Mouse (Mus musculus): ENCODE measurements around the gene Olfr555.
"Not testable (repeated sequence)": the region's sequence is repeated elsewhere in the genome, so short reads cannot be mapped to it uniquely, and the experiment has no call there.

Olfr555 gene

DNA sequence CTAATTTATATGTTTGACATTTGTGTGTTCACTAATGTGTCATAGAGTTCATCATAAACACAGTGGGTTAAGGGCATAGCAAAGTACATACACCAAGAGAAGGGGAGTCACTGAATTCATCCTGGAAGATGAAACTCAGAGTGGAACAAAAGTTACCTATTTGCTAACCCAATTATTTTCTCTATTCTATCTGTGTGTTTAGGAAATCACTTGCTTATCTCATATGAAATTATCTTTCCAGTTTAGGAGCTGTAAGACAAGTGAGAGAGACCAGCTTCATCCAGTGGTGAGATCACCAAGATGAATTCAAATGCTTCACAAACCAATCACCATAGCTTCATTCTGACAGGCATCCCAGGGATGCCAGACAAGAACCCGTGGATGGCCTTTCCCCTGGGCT, at the start of gene Olfr555:
Olfr555 (plus strand) TSS at position 301 of the 400 bp plus-strand sequence.
- DNase-seq (ENCODE audit: low spot score): no peak

DNA sequence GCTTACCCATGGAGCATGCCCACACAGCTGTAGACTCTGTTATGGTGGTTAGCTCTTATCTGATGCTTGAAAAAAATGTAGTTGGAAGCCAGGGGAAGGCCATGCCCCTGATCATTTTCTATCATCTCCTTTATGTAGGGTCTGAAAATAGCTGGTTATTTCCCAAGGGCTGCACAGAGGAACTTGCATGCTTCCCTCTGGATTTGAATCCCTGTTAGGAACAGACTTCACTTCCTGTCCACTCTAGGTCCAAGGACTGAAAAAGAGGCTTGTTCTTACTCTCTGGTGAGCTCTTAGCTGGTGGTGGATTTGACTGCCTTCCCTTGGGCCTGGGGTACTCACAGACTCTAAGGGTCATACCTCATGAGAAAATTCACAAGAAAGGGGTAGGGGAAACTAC, 40.5 kb upstream of the Olfr555 start, which contains the start of gene Olfr553:
Olfr553 (minus strand) TSS at position 101 of the 400 bp plus-strand sequence.
- DNase-seq (ENCODE audit: low spot score): no peak

DNA sequence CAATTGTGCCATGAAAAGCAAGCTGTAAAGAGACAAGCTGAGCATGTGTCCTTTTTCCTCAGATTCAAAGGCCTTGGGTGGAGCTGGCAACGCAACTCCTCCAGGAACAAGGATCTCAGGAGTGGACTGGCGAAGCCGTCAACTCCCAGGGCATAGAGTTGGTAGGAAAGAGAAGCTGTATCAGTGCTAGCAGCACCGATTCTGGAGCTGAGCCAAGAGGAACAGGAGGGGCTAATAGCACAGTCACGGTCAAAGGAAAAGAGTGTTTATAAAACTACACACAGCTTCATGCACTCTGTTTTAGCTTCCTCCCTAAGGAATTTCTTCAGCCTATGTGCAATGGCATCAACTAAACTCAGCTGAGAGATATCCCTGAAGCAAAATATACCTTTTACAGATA, 39.0 kb upstream of the Olfr555 start:
- no peak for DNase-seq (ENCODE audit: low spot score)

DNA sequence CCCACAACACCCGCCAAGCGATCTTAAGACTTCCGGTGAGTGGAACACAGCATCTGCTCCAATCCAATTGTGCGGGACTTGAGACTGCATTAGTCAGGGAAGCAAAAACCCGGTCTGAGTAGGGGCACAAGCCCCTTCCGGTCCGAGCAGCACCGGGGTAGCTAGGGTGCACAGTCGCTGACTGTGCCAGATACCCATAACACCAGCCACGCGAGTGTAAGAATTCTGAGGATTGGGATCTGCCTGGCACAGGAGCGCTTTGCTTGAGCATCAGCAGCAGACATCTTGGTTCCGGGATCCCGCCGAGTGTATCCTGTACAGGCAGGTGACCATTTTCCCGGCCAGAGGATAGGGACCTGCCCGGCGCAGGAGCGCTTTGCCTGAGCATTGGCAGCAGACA, 38.3 kb upstream of the Olfr555 start:
- not testable (repeated sequence) for DNase-seq (ENCODE audit: low spot score)

DNA sequence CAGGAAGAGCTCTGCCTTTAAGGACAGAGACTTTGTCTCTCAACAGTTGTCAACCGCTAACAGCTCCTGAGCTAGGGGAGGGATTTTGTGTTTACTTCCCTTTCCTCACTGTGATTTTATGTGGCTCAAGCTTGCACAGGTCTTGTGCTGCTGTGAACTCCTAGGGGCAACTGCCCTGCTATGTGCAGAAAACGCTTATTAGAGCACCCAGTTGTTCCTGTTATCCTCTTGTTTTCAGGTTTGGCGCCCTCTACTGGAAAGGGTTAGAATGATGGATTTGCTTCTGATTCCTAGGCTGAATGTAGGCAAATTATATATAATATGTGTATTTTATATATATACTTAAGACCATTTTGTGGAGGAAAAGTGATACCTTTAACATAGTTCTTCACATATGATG, 22.0 kb upstream of the Olfr555 start:
- peak; percentile 31 for DNase-seq (ENCODE audit: low spot score)

DNA sequence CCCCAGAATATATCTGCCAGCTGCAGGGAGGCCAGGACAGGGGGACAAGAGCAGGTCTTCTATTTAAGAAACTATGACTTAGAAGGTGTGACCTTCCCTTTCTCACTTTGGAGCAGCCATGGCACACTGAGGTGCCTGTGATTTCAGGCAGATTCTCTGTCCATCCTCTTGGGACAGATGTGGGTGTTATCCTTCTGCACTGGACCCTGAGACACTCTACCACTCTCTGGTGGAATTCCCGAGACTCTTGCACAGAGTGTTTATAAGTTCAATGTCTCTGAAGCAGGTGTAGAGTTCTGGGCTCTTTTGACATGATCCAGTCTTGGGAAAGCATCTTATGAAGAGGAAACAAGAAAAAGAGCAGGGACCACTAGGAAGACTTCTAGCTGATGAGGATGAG, 20.5 kb upstream of the Olfr555 start, which contains the start of gene Olfr554:
Olfr554 (plus strand) TSS at position 301 of the 400 bp plus-strand sequence.
- no peak for DNase-seq (ENCODE audit: low spot score)

DNA sequence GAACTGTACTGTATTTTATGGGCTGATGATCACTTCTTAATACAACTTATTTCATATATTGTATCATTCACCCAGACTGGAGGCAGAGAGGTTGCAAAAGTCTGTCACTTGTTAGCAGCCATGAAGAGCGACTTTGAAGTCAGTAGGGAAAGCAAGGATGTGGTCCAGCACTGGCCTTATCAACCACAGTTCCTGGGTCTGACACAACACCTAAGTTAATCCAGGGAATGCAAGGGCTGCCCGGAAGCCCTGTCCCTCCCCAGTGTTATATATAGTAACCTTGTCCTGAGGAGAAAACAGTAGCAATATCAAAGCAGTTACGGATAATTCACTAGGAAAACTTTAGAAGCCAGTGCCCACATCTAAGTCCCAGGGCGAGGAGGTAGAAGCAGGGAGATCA, 13.7 kb upstream of the Olfr555 start:
- not testable (repeated sequence) for DNase-seq (ENCODE audit: low spot score)

DNA sequence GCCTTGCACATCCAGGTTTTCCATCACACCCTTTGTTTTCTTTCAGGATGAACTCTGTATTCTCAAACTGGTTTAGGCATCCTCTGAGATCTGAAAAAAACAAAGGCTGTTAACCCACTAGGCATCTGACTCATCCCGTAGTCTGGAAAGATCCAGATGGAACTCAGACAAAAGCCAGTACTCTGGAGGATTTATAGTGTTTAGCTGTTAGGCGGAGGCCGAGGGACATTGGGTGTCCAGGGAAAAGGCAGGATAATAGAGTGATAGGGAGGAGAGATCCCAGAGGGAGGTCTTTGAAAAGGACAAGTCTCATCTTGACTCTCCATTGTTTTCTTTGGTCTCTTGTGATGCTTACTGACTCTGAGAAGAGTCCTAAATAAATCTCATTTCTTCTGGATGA, 6.0 kb downstream of the Olfr555 start, which contains the start of gene Olfr556:
Olfr556 (plus strand) TSS at position 301 of the 400 bp plus-strand sequence.
- DNase-seq (ENCODE audit: low spot score): no peak

DNA sequence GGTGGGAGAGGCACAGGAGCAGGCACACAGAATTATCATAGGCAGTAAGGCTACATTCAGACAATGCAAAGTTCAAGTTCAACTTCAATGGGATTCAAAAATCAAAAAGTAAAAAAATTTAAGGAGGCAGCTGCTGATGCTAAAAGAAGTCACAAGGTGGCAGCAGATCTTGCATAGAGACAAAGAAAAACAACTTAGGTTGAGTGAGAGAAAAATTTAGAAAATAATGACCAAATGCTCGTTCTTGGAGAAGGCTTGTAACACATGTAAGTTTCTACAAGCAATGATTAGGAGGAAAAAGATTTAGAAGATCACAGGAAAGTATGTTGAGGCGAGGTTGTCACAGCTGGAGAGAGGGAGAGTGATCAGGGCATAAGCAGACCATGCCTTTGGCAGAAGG, 6.8 kb downstream of the Olfr555 start:
- DNase-seq (ENCODE audit: low spot score): no peak

DNA sequence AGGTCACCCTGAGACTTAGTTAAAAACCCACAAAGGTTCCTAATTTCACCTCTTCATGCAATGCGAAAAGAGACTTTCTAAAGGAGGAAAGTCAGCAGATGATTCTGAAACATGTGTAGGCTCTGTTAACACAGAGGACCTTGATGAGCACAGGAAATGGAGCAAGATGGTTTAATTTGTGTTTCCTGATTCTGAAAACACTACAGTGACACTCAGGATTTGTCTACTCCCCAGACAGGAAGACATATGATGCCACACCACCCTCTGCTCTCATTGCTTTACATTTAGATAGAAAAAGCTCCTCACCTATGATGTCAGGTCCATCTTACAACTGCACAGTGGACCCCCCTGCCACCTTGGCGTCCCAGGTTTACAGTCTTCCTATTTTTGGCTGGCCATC, 17.6 kb downstream of the Olfr555 start:
- DNase-seq (ENCODE audit: low spot score): no peak

DNA sequence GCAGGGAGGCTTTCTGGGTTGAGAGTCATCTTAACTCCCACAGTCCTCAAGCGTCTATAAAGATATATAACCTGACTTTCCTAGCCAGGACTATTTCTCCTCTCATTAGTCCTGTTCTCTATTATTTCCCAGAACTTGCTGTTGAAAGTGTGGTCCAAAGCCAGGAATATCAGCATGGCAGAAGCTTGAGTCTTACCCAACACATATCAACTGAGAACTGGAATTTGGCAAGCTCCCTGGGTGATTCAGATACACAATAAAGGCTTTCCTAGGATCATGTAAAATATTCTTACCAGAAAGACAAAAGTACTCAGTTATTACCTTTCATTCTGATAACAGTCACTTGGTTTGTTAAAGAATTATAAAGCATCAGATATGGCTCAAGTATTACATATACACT, 23.3 kb downstream of the Olfr555 start:
- DNase-seq (ENCODE audit: low spot score): no peak

DNA sequence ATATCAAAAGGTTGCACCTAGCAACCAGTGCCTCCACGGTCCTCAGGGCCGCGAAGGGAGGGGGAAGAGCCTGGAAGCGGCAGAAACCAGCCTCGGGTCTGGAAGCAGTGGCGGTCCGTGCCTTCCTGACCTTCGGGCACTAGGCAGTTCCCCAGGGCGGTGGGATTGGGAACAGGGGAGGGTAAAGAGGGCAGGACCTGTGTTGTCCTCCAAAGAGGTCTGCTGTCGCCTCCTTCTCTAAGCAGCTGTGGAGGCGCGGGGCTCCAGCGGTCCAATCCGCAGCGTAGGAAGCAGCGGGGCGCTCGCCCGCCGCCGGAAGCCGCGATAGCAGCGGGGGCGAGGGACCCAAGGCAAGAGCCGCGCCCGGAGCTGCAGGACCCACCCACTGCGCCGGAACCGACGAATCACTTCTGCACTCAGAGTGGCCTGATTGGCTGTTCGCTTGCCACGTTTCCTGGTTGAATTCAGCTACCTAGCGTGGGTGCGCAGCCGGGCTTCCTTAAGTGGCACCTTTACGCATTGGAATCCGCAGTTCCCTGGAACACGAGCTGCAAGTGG, 28.4 kb downstream of the Olfr555 start, which contains the start of gene Trim68:
Trim68 (minus strand) TSS at position 384 of the 558 bp plus-strand sequence.
- peak; percentile 64 for DNase-seq (ENCODE audit: low spot score)

DNA sequence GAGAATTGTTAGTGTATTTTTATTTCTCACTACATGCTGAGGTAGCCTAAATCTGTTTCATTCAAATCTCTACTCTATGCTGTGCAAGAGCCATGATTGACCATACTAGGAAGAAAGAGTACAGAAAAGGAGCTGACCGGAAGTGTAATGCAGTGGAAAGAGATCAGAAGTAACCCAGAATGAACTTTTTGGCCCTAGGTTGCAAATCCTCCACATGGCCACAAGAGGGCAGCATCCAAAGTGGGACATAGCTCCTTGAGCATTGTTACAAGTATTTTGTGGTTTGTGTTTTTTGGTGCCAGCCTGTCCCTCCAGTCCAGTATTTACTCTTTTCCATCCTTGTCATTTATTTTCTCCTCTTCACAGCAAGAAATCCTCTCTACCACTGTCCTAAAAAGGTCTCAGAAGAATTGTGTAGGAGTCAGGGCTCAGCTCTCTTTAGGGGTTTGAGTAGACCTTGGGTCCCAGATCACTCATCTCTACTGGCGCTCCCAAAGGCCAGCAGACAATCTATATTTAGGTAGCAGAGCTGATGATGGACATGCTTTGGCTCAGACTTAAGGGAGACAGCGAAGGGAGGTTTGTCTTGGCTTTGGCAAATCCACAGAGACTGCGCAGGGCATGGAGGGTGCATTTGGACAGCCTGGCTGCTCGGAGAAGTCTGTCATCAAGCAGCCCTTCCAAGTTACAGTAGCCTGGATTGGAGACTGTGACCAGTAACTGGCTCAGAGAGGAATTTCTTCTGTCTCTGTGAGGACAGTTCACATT, 36.9 kb downstream of the Olfr555 start, which contains the start of gene Olfr557:
Olfr557 (plus strand) TSS at position 553 of the 768 bp plus-strand sequence.
- no peak for DNase-seq (ENCODE audit: low spot score)

DNA sequence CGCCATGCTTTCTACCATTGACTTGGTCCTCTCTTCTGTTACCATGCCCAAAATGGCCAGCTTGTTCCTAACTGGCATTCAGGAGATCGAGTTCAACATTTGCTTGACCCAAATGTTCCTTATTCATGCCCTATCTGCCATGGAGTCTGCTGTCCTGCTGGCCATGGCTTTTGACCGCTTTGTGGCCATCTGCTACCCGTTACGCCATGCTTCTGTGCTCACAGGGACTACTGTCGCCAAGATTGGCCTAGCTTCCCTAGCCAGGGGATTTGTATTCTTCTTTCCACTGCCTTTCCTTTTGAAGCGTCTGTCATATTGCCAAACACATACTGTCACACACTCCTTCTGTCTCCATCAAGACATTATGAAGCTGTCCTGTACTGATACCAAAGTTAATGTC, 39.8 kb downstream of the Olfr555 start:
- DNase-seq (ENCODE audit: low spot score): no peak

DNA sequence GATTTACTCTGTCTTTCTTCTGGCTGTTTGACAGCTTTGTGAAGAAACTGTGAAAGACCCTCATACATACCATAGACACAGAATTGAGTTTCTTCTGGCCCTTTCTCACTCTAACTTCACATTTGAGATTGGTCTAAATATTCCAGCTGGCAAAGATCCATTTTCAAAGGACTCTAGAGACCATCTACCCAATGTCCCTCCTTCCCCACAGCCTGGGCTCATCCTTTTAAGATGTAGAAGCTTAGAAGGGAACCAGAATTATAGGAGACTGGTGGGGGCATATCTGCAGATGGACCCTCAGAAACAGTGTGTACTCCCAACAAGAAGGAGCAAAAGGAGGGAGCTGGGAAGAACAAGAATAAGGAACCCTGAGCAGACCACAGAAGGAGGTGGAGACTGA, 43.3 kb downstream of the Olfr555 start, which contains the start of gene Olfr558:
Olfr558 (plus strand) TSS at position 301 of the 400 bp plus-strand sequence.
- no peak for DNase-seq (ENCODE audit: low spot score)
